Mouse (Mus musculus) stomach, embryonic 14.5 days (tissue): Measurements from ENCODE around the gene Dennd2c. TPM values are rescaled to one million over a fixed set of nuclear protein-coding genes. Genes with fewer than 3 reads are reported as not detected.

ENCODE experiments used
- ATAC-seq: fragments of 200-750 bp; cut with Nextera tagmentation; 2 replicates; pipeline ENCODE4 v1.8.0; 2017; ENCODE audit warnings: low read depth, moderate TSS enrichment; ENCODE audit not compliant: insufficient number of reproducible peaks, insufficient read depth, low FRiP score
- H3K27ac ChIP-seq: fragments of 300-500 bp; sonication (generic); 2 replicates; pipeline ENCODE4 v1.5.1; 2014; ENCODE audit warnings: mild to moderate bottlenecking, low read length, moderate library complexity, mixed read lengths
- H3K27me3 ChIP-seq: fragments of 300-500 bp; sonication (generic); 2 replicates; pipeline ENCODE4 v1.6.1; 2014; ENCODE audit warnings: low read length, control low read depth, mixed read lengths; ENCODE audit not compliant: control insufficient read depth, insufficient read depth
- H3K36me3 ChIP-seq: fragments of 300-500 bp; sonication (generic); 2 replicates; pipeline ENCODE4 v1.6.1; 2014; ENCODE audit warnings: mild to moderate bottlenecking, control low read depth, low read length, moderate library complexity, mixed read lengths; ENCODE audit not compliant: control insufficient read depth, insufficient read depth
- H3K4me1 ChIP-seq: fragments of 300-500 bp; sonication (generic); 2 replicates; pipeline ENCODE4 v1.6.1; 2014; ENCODE audit warnings: low read length, control low read depth, mixed read lengths; ENCODE audit not compliant: control insufficient read depth, insufficient read depth
- H3K4me2 ChIP-seq: fragments of 300-500 bp; sonication (generic); replicated peaks from 2 replicates; pipeline ENCODE4 v1.6.1; 2014; ENCODE audit warnings: low read depth, low read length, control low read depth
- H3K4me3 ChIP-seq: fragments of 300-500 bp; sonication (generic); 2 replicates; pipeline ENCODE4 v1.5.1; 2014; ENCODE audit warnings: low read depth, low read length, control low read depth
- H3K9ac ChIP-seq: fragments of 300-500 bp; sonication (generic); replicated peaks from 2 replicates; pipeline ENCODE4 v1.6.1; 2014; ENCODE audit warnings: low read depth, mild to moderate bottlenecking, control low read depth, low read length, moderate library complexity, mixed read lengths
- H3K9me3 ChIP-seq: fragments of 300-500 bp; sonication (generic); 2 replicates; pipeline ENCODE4 v1.6.1; 2016; ENCODE audit warnings: low read depth, low read length, control low read depth; ENCODE audit not compliant: control insufficient read depth
- WGBS: fragments of 180-500 bp; shearing (Covaris S2); extraction: QIAGEN DNeasy Blood & Tissue Kit; methylation state at CpG from one replicate; pipeline ENCODE4 v1.1.7; 2014; 5-methylcytosine and 5-hydroxymethylcytosine counted together
- polyA plus RNA-seq: library from polyadenylated mRNA; unstranded; fragments of >200 nt; fragmentation: Nextera tagmentation; extraction: Ambion mirVana; gene quantifications from 2 replicates; pipeline ENCODE4 v1.2.1, GENCODE M21; 2014

Gene Dennd2c
- polyA plus RNA-seq, 1 experiment from 2014 or later: 6.2 TPM

GRCm38 (mm10) chr3:103099667-103100066, 2.7 kb upstream of the Dennd2c start:
- Histone ChIP-seq H3K4me3 (no peak overlapping the region), H3K4me1 (peaks cover 5% of the 10 kb centered on the region; the same call in 1 of the 2 replicates), H3K9ac (no peak overlapping the region), H3K4me2 (no peak overlapping the region), H3K9me3 (no peaks in the 10 kb centered on the region), H3K36me3 (no peaks in the 10 kb centered on the region), H3K27ac (no peak overlapping the region), H3K27me3 (no peaks in the 10 kb centered on the region)
- ATAC-seq: no peak
- WGBS: 85% methylated on average over 6 of the region's 6 CpGs

- WGBS: 69% methylated on average over 2 of the region's 2 CpGs
- Histone ChIP-seq H3K4me1 (peaks cover 5% of the 10 kb centered on the region; the same call in 1 of the 2 replicates), H3K4me2 (no peak overlapping the region), H3K4me3 (no peak overlapping the region), H3K36me3 (no peaks in the 10 kb centered on the region), H3K27ac (no peak overlapping the region), H3K9me3 (no peaks in the 10 kb centered on the region), H3K27me3 (no peaks in the 10 kb centered on the region), H3K9ac (no peak overlapping the region)
- no peak for ATAC-seq
Observed at GRCm38 (mm10) chr3:103100735-103101134, 1.7 kb upstream of the Dennd2c start.

- Histone ChIP-seq H3K4me2 (no peak overlapping the region), H3K27ac (no peak overlapping the region), H3K4me3 (no peak overlapping the region), H3K36me3 (no peaks in the 10 kb centered on the region), H3K4me1 (peaks cover 5% of the 10 kb centered on the region; the same call in 1 of the 2 replicates), H3K27me3 (no peaks in the 10 kb centered on the region), H3K9ac (no peak overlapping the region), H3K9me3 (no peaks in the 10 kb centered on the region)
- WGBS: 56% methylated on average over 5 of the region's 5 CpGs
- no peak for ATAC-seq
Observed at GRCm38 (mm10) chr3:103101194-103101593, 1.2 kb upstream of the Dennd2c start.

- Histone ChIP-seq H3K27me3 (no peaks in the 10 kb centered on the region), H3K9me3 (no peaks in the 10 kb centered on the region), H3K36me3 (no peaks in the 10 kb centered on the region), H3K9ac (peak overlapping the region; percentile 26; the same call in 1 of the 2 replicates), H3K27ac (no peak overlapping the region), H3K4me1 (peaks cover 5% of the 10 kb centered on the region; the same call in 1 of the 2 replicates), H3K4me3 (peak overlapping the region; percentile 43), H3K4me2 (peak overlapping the region; percentile 92)
- ATAC-seq: peak; percentile 12; the same call in 1 of the 2 replicates
- 3% methylated on average over 14 of the region's 14 CpGs for WGBS
Observed at GRCm38 (mm10) chr3:103101909-103102308, 495 bp upstream of the Dennd2c start.

GRCm38 (mm10) chr3:103107565-103108240, 5.3 kb downstream of the Dennd2c start:
- no peaks in the 10 kb centered on the region for H3K9me3 ChIP-seq
- no peak overlapping the region for H3K4me3 ChIP-seq
- no peak overlapping the region for H3K9ac ChIP-seq
- no peak overlapping the region for H3K27ac ChIP-seq
- H3K27me3 ChIP-seq: no peaks in the 10 kb centered on the region
- H3K4me1 ChIP-seq: no peaks in the 10 kb centered on the region
- H3K36me3 ChIP-seq: no peaks in the 10 kb centered on the region
- no peak overlapping the region for H3K4me2 ChIP-seq
- 78% methylated on average over 7 of the region's 7 CpGs for WGBS
- no peak for ATAC-seq

- Histone ChIP-seq H3K4me2 (no peak overlapping the region), H3K9ac (no peak overlapping the region), H3K27ac (no peak overlapping the region), H3K4me3 (no peak overlapping the region), H3K9me3 (no peaks in the 10 kb centered on the region), H3K27me3 (no peaks in the 10 kb centered on the region), H3K36me3 (no peaks in the 10 kb centered on the region), H3K4me1 (no peaks in the 10 kb centered on the region)
- no peak for ATAC-seq
- WGBS: 58% methylated on average over 5 of the region's 5 CpGs
Observed at GRCm38 (mm10) chr3:103112216-103112615, 9.8 kb downstream of the Dennd2c start.

GRCm38 (mm10) chr3:103123636-103124035, 21.2 kb downstream of the Dennd2c start:
- WGBS: 84% methylated on average over 3 of the region's 3 CpGs
- ATAC-seq: no peak
- no peaks in the 10 kb centered on the region for H3K9me3 ChIP-seq
- no peak overlapping the region for H3K4me3 ChIP-seq
- 0 out of 2 replicates have a peak, but pooled peaks cover 5% of the 10 kb centered on the region for H3K4me1 ChIP-seq
- H3K4me2 ChIP-seq: no peak overlapping the region
- no peak overlapping the region for H3K9ac ChIP-seq
- no peaks in the 10 kb centered on the region for H3K36me3 ChIP-seq
- H3K27ac ChIP-seq: no peak overlapping the region
- H3K27me3 ChIP-seq: no peaks in the 10 kb centered on the region

GRCm38 (mm10) chr3:103126138-103126537, 23.7 kb downstream of the Dennd2c start:
- Histone ChIP-seq H3K4me3 (no peak overlapping the region), H3K27ac (no peak overlapping the region), H3K36me3 (no peaks in the 10 kb centered on the region), H3K9me3 (no peaks in the 10 kb centered on the region), H3K27me3 (no peaks in the 10 kb centered on the region), H3K4me1 (peaks cover 20% of the 10 kb centered on the region; the same call in 1 of the 2 replicates), H3K9ac (no peak overlapping the region), H3K4me2 (no peak overlapping the region)
- 93% methylated on average over 3 of the region's 3 CpGs for WGBS
- no peak for ATAC-seq

GRCm38 (mm10) chr3:103127177-103127576, 24.8 kb downstream of the Dennd2c start:
- no peak overlapping the region for H3K9ac ChIP-seq
- no peak overlapping the region for H3K4me2 ChIP-seq
- no peaks in the 10 kb centered on the region for H3K9me3 ChIP-seq
- H3K4me1 ChIP-seq: peaks cover 20% of the 10 kb centered on the region; the same call in 1 of the 2 replicates
- no peak overlapping the region for H3K27ac ChIP-seq
- H3K27me3 ChIP-seq: no peaks in the 10 kb centered on the region
- no peak overlapping the region for H3K4me3 ChIP-seq
- WGBS: 37% methylated on average over 2 of the region's 2 CpGs
- no peak for ATAC-seq
- no peaks in the 10 kb centered on the region for H3K36me3 ChIP-seq
